Mouse (Mus musculus): ENCODE measurements around the gene Coil. TPM values are rescaled to one million over a fixed set of nuclear protein-coding genes. Genes with fewer than 3 reads are reported as not detected.
"Not testable (repeated sequence)": the region's sequence is repeated elsewhere in the genome, so short reads cannot be mapped to it uniquely, and the experiment has no call there.

The Coil gene
- total and polyA plus RNA-seq, 3 experiments: 2.8 to 4.8 (median 4.8) TPM

DNA sequence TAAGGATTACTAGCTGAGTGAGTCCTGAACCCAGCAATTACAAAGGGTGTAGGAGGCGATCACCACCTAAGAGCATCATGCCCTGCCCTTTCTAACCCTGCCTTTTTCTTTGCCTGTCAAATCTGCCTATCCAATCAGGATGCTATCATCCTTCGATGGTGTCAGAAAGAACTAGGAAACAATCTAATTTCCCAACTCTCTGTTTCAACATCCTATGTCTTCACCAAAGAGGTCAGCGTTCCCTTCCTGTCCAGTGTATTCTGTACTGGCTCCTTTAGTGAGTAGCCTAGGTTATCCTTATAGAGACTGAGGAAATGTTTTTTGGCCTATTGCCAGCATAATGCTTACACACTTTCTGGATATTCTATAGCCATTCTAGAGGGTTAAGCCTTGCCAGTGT is 65.5 kb downstream of the Coil start:
- Histone ChIP-seq H3K79me2 (replicated peaks; ENCODE audit: control insufficient read depth, insufficient read depth, low read length) (no peaks in the 10 kb centered on the region), H3K9ac (ENCODE audit: low read depth, low read length) (no peak overlapping the region), H3K4me1 (ENCODE audit: control insufficient read depth, insufficient read depth, low read length) (no peaks in the 10 kb centered on the region), H3K36me3 (ENCODE audit: control insufficient read depth, insufficient read depth, low read length) (peaks cover 5% of the 10 kb centered on the region), H3K27ac (no peak overlapping the region), H3K27me3 (ENCODE audit: control insufficient read depth, insufficient read depth, low read length) (no peaks in the 10 kb centered on the region), H3K4me3 (no peak overlapping the region)
- WGBS: 52% methylated on average over 3 of the region's 3 CpGs
- TF ChIP-seq CTCF (IDR thresholded peaks at IDR 0.05) (no peak), POLR2A (IDR thresholded peaks at IDR 0.05; ENCODE audit: insufficient read depth, low read depth, low read length) (no peak), EP300 (IDR thresholded peaks at IDR 0.05; ENCODE audit: insufficient read depth, low read depth, low read length) (no peak)
- intact Hi-C loops (cut with DNase I): no loop called here
- no peak for DNase-seq

DNA sequence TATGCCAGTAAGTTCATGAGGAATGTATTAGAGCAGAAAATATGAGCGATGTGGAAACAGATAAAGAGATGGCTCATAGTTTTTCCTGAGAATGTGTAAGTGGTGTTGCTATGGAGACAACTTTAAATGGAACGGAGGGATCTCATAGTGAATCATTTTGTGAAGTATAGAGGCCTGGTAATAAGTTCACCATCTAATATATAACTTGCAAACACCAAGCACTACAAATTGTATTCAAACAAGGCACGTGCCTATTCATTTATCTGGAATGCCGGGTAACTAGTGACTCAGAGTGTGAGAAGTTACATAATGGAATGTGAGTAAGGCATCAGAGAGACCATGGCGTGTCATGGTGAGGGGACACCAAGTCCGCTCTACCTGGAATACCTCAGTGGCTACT is 68.4 kb downstream of the Coil start:
- Histone ChIP-seq H3K4me1 (ENCODE audit: control insufficient read depth, insufficient read depth, low read length) (no peaks in the 10 kb centered on the region), H3K27me3 (ENCODE audit: control insufficient read depth, insufficient read depth, low read length) (no peaks in the 10 kb centered on the region), H3K9ac (ENCODE audit: low read depth, low read length) (no peak overlapping the region), H3K4me3 (no peak overlapping the region), H3K79me2 (replicated peaks; ENCODE audit: control insufficient read depth, insufficient read depth, low read length) (no peaks in the 10 kb centered on the region), H3K27ac (no peak overlapping the region), H3K36me3 (ENCODE audit: control insufficient read depth, insufficient read depth, low read length) (peaks cover 6% of the 10 kb centered on the region)
- no peak for DNase-seq
- no peak for TF ChIP-seq EP300 (IDR thresholded peaks at IDR 0.05; ENCODE audit: insufficient read depth, low read depth, low read length)
- TF ChIP-seq POLR2A (IDR thresholded peaks at IDR 0.05; ENCODE audit: insufficient read depth, low read depth, low read length): no peak
- TF ChIP-seq CTCF (IDR thresholded peaks at IDR 0.05): no peak
- intact Hi-C loops (cut with DNase I): no loop called here
- WGBS: 82% methylated on average over 6 of the region's 6 CpGs

DNA sequence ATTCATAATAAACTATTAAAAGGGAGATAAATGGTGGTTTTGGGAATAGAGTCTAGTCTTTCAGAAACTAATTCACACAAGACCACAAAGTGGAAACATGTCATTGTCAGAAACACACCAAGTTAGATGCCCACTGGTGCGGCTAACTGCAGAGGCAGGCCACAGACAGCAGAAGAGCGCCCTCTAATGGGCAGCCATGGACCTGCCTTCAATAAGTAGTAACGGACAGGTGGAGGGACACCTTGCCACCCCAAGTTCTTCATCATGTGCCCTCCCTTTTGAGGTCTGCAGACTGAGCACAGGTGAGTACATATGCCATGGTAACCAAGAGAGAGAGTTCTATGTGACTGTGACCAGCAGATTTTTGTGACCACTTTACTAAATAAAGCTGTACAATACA is 69.3 kb downstream of the Coil start:
- H3K27me3 ChIP-seq (ENCODE audit: control insufficient read depth, insufficient read depth, low read length): no peaks in the 10 kb centered on the region
- H3K27ac ChIP-seq: no peak overlapping the region
- peaks cover 7% of the 10 kb centered on the region for H3K36me3 ChIP-seq (ENCODE audit: control insufficient read depth, insufficient read depth, low read length)
- H3K9ac ChIP-seq (ENCODE audit: low read depth, low read length): no peak overlapping the region
- intact Hi-C loops (cut with DNase I): loop anchor here (1.0 kb wide), 1 partner anchor 46 kb away; no protein-coding TSS in a partner anchor
- no peak overlapping the region for H3K4me3 ChIP-seq
- no peaks in the 10 kb centered on the region for H3K79me2 ChIP-seq (replicated peaks; ENCODE audit: control insufficient read depth, insufficient read depth, low read length)
- H3K4me1 ChIP-seq (ENCODE audit: control insufficient read depth, insufficient read depth, low read length): no peaks in the 10 kb centered on the region
- peak; percentile 98 for TF ChIP-seq CTCF (IDR thresholded peaks at IDR 0.05)
- no peak for TF ChIP-seq POLR2A (IDR thresholded peaks at IDR 0.05; ENCODE audit: insufficient read depth, low read depth, low read length)
- peak; percentile 61 for TF ChIP-seq EP300 (IDR thresholded peaks at IDR 0.05; ENCODE audit: insufficient read depth, low read depth, low read length)
- 11% methylated on average over 3 of the region's 3 CpGs for WGBS
- DNase-seq: peak; percentile 74 to 79

DNA sequence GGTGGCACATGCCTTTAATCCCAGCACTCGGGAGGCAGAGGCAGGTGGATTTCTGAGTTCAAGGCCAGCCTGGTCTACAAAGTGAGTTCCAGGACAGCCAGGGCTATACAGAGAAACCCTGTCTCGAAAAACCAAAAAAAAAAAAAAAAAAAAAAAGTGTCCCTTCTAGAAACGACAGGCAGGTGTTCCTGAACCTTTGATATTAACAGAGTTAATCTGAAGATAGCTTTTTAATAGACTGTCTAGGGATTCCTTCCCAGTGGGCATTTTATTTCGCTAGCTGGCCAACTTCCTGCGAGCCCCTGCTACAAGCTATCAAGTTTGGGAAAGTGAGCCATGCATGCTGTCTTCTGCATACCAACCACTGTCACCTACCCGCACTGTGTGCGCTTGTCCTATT is 71.0 kb downstream of the Coil start:
- H3K9ac ChIP-seq (ENCODE audit: low read depth, low read length); intact Hi-C loops (cut with DNase I); H3K27me3 ChIP-seq (ENCODE audit: control insufficient read depth, insufficient read depth, low read length); H3K4me1 ChIP-seq (ENCODE audit: control insufficient read depth, insufficient read depth, low read length); H3K27ac ChIP-seq; H3K4me3 ChIP-seq; DNase-seq; H3K79me2 ChIP-seq (replicated peaks; ENCODE audit: control insufficient read depth, insufficient read depth, low read length): not testable (repeated sequence)
- H3K36me3 ChIP-seq (ENCODE audit: control insufficient read depth, insufficient read depth, low read length): peaks cover 11% of the 10 kb centered on the region
- WGBS: 78% methylated on average over 7 of the region's 7 CpGs

Other genes starting within 250 kb of the Coil start
- 100 to 1,000 TPM; 140 to 141 TPM for gene Akap1, start 105.7 kb upstream of the Coil start, total RNA-seq (2021)
- gene Akap1, start 105.7 kb upstream of the Coil start, polyA plus RNA-seq (2012; rRNA removed): 125 and 178 TPM in 2 replicates
- 10 to 100 TPM; 15.3 to 16.3 TPM for gene Scpep1, start 14.8 kb upstream of the Coil start, total RNA-seq (2021)
- 11.1 and 13.5 TPM in 2 replicates for gene Scpep1, start 14.8 kb upstream of the Coil start, polyA plus RNA-seq (2012; rRNA removed)
- not detected for gene Elobl, start 3.3 kb upstream of the Coil start, total RNA-seq (2021)
- 0.56 TPM in 1 of 2 replicates, not detected in the other for gene Elobl, start 3.3 kb upstream of the Coil start, polyA plus RNA-seq (2012; rRNA removed)
- gene Trim25, start 29.1 kb downstream of the Coil start, total RNA-seq (2021): 10 to 100 TPM; 17.7 to 24.3 TPM
- 13.6 and 14.1 TPM in 2 replicates for gene Trim25, start 29.1 kb downstream of the Coil start, polyA plus RNA-seq (2012; rRNA removed)
- 10 to 100 TPM in 1 of 2 experiments, 1 to 10 TPM in 1; 9.3 to 12.4 TPM for gene Dgke, start 96.6 kb downstream of the Coil start, total RNA-seq (2021)
- 5.6 and 8.2 TPM in 2 replicates for gene Dgke, start 96.6 kb downstream of the Coil start, polyA plus RNA-seq (2012; rRNA removed)
- not detected for gene Gm525, start 103.6 kb downstream of the Coil start, total RNA-seq (2021)
- 0.27 TPM in 1 of 2 replicates, not detected in the other for gene Gm525, start 103.6 kb downstream of the Coil start, polyA plus RNA-seq (2012; rRNA removed)

All from heart, adult 2 months (tissue).